In genomic region chr8:116200459-116200999, GRCm38 (mm10) we compare ENCODE assay signal across 32 mouse cellular contexts.
DNase-seq lines count a peak whose midpoint lies in the region; ATAC-seq and TF ChIP-seq lines count a peak whose summit lies in the region.
"Had no signal": no experiment of that assay in that cellular context is flagged by ENCODE, and none has a peak within 500 bp of the region (broad histone marks: within the 10 kb centered on the region; RNA-seq: fewer than 3 reads in every experiment).

No protein-coding gene starts in this region.

- H3K4me3 ChIP-seq in forebrain, embryonic 10.5 days: no peak overlapping the region
- no peak overlapping the region for H3K4me3 ChIP-seq in forebrain, embryonic 16.5 days (replicated peaks; ENCODE audit: low read length)
- H3K4me3 ChIP-seq in embryonic facial prominence, embryonic 13.5 days: no peak overlapping the region
- H3K4me3 ChIP-seq in limb, embryonic 12.5 days (replicated peaks): no peak overlapping the region
- H3K4me3 ChIP-seq in intestine, postnatal 0 days (ENCODE audit: low read depth, low read length): no peak overlapping the region
- no peak overlapping the region for H3K4me3 ChIP-seq in midbrain, embryonic 15.5 days
- H3K4me3 ChIP-seq: gastrocnemius, adult 2 months; hindbrain, embryonic 10.5 days; hindbrain, embryonic 15.5 days; liver, embryonic 13.5 days; midbrain, embryonic 10.5 days; myocyte; neural tube, embryonic 12.5 days had no signal

- H3K27me3 ChIP-seq in forebrain, embryonic 10.5 days (ENCODE audit: poor library complexity, severe bottlenecking): peaks cover 60% of the 10 kb centered on the region
- no peaks in the 10 kb centered on the region for H3K27me3 ChIP-seq in forebrain, embryonic 16.5 days (replicated peaks; ENCODE audit: control insufficient read depth, insufficient read depth, low read length)
- H3K27me3 ChIP-seq in embryonic facial prominence, embryonic 13.5 days: no peaks in the 10 kb centered on the region
- H3K27me3 ChIP-seq in limb, embryonic 12.5 days: peaks cover 9% of the 10 kb centered on the region
- no peaks in the 10 kb centered on the region for H3K27me3 ChIP-seq in intestine, postnatal 0 days (replicated peaks; ENCODE audit: control insufficient read depth, insufficient read depth, low read length)
- no peaks in the 10 kb centered on the region for H3K27me3 ChIP-seq in midbrain, embryonic 15.5 days (replicated peaks)
- H3K27me3 ChIP-seq: hindbrain, embryonic 15.5 days; liver, embryonic 13.5 days; neural tube, embryonic 12.5 days had no signal

- peaks cover 24% of the 10 kb centered on the region for H3K4me1 ChIP-seq in forebrain, embryonic 10.5 days
- peaks cover 6% of the 10 kb centered on the region; the same call in 1 of the 2 replicates for H3K4me1 ChIP-seq in forebrain, embryonic 16.5 days (replicated peaks; ENCODE audit: control insufficient read depth, insufficient read depth, low read length)
- peaks cover 13% of the 10 kb centered on the region for H3K4me1 ChIP-seq in embryonic facial prominence, embryonic 13.5 days
- H3K4me1 ChIP-seq in limb, embryonic 12.5 days (replicated peaks): peaks cover 53% of the 10 kb centered on the region
- H3K4me1 ChIP-seq in intestine, postnatal 0 days (replicated peaks; ENCODE audit: control insufficient read depth, insufficient read depth, low read length): no peaks in the 10 kb centered on the region
- peaks cover 8% of the 10 kb centered on the region for H3K4me1 ChIP-seq in midbrain, embryonic 15.5 days
- H3K4me1 ChIP-seq: liver, embryonic 13.5 days; neural tube, embryonic 12.5 days had no signal

- TF ChIP-seq CTCF in brain, embryonic 14.5 days (IDR thresholded peaks at IDR 0.05; ENCODE audit: borderline replicate concordance, extremely low read depth, insufficient read depth, insufficient read length): no peak
- TF ChIP-seq CTCF in intestine, postnatal 0 days (IDR thresholded peaks at IDR 0.05; ENCODE audit: low read depth): no peak

- no peak overlapping the region for H3K4me2 ChIP-seq in forebrain, embryonic 16.5 days (ENCODE audit: low read length)
- no peak overlapping the region for H3K4me2 ChIP-seq in embryonic facial prominence, embryonic 13.5 days
- H3K4me2 ChIP-seq in limb, embryonic 12.5 days: no peak overlapping the region
- no peak overlapping the region for H3K4me2 ChIP-seq in intestine, postnatal 0 days (replicated peaks; ENCODE audit: low read depth)
- H3K4me2 ChIP-seq in midbrain, embryonic 15.5 days: no peak overlapping the region
- H3K4me2 ChIP-seq: hindbrain, embryonic 15.5 days; liver, embryonic 13.5 days; neural tube, embryonic 12.5 days had no signal

- H3K36me3 ChIP-seq in forebrain, embryonic 10.5 days (replicated peaks): no peaks in the 10 kb centered on the region
- no peaks in the 10 kb centered on the region for H3K36me3 ChIP-seq in forebrain, embryonic 16.5 days (ENCODE audit: control insufficient read depth, insufficient read depth)
- H3K36me3 ChIP-seq in embryonic facial prominence, embryonic 13.5 days: no peaks in the 10 kb centered on the region
- no peaks in the 10 kb centered on the region for H3K36me3 ChIP-seq in limb, embryonic 12.5 days
- no peaks in the 10 kb centered on the region for H3K36me3 ChIP-seq in intestine, postnatal 0 days (ENCODE audit: control insufficient read depth, insufficient read depth)
- no peaks in the 10 kb centered on the region for H3K36me3 ChIP-seq in midbrain, embryonic 15.5 days (replicated peaks)
- H3K36me3 ChIP-seq: hindbrain, embryonic 10.5 days; hindbrain, embryonic 15.5 days; liver, embryonic 13.5 days; midbrain, embryonic 10.5 days; neural tube, embryonic 12.5 days had no signal

- TF ChIP-seq POLR2A in brain, embryonic 14.5 days (IDR thresholded peaks at IDR 0.05; ENCODE audit: borderline replicate concordance, extremely low read depth, insufficient read depth, insufficient read length, poor library complexity, severe bottlenecking): no peak

- peaks cover under 1% of the 10 kb centered on the region; the same call in 1 of the 2 replicates for H3K9me3 ChIP-seq in forebrain, embryonic 10.5 days
- H3K9me3 ChIP-seq in forebrain, embryonic 16.5 days (ENCODE audit: control insufficient read depth, low read length): 0 out of 2 replicates have a peak, but pooled peaks cover under 1% of the 10 kb centered on the region
- H3K9me3 ChIP-seq in embryonic facial prominence, embryonic 13.5 days: no peaks in the 10 kb centered on the region
- H3K9me3 ChIP-seq in limb, embryonic 12.5 days: no peaks in the 10 kb centered on the region
- no peaks in the 10 kb centered on the region for H3K9me3 ChIP-seq in intestine, postnatal 0 days (ENCODE audit: control insufficient read depth)
- no peaks in the 10 kb centered on the region for H3K9me3 ChIP-seq in midbrain, embryonic 15.5 days
- H3K9me3 ChIP-seq: hindbrain, embryonic 10.5 days; hindbrain, embryonic 15.5 days; liver, embryonic 13.5 days; midbrain, embryonic 10.5 days; neural tube, embryonic 12.5 days had no signal

- no peak overlapping the region for H3K9ac ChIP-seq in forebrain, embryonic 16.5 days (replicated peaks; ENCODE audit: low read depth, low read length)
- no peak overlapping the region for H3K9ac ChIP-seq in embryonic facial prominence, embryonic 13.5 days
- H3K9ac ChIP-seq in limb, embryonic 12.5 days (replicated peaks): no peak overlapping the region
- H3K9ac ChIP-seq in intestine, postnatal 0 days (ENCODE audit: low read depth, low read length): no peak overlapping the region
- H3K9ac ChIP-seq in midbrain, embryonic 15.5 days: no peak overlapping the region
- H3K9ac ChIP-seq: hindbrain, embryonic 15.5 days; liver, embryonic 13.5 days; neural tube, embryonic 12.5 days had no signal

- no peak for ATAC-seq in forebrain, embryonic 16.5 days
- ATAC-seq in embryonic facial prominence, embryonic 13.5 days (ENCODE audit: insufficient number of reproducible peaks, insufficient read depth, low FRiP score, low TSS enrichment, low read depth): no peak
- peak; percentile 68; the same call in 1 of the 2 replicates for ATAC-seq in limb, embryonic 12.5 days (ENCODE audit: insufficient number of reproducible peaks, insufficient read depth, low FRiP score, low TSS enrichment, low read depth)
- no peak for ATAC-seq in intestine, postnatal 0 days
- ATAC-seq in midbrain, embryonic 15.5 days (replicated peaks): no peak
- ATAC-seq: CD4-positive, CD25-positive, alpha-beta regulatory T cell, adult 4 months; inflammation-experienced regulatory T-cells, adult 6 months; midbrain, embryonic 16.5 days had no signal

- H3K27ac ChIP-seq in forebrain, embryonic 10.5 days: 0 out of 2 replicates have a peak overlapping the region, but pooled peaks have one; percentile 16
- no peak overlapping the region for H3K27ac ChIP-seq in forebrain, embryonic 16.5 days (ENCODE audit: low read length)
- peak overlapping the region; percentile 56 for H3K27ac ChIP-seq in embryonic facial prominence, embryonic 13.5 days
- H3K27ac ChIP-seq in limb, embryonic 12.5 days: peak overlapping the region; percentile 86
- H3K27ac ChIP-seq in intestine, postnatal 0 days (ENCODE audit: low read depth, low read length): no peak overlapping the region
- H3K27ac ChIP-seq in midbrain, embryonic 15.5 days: no peak overlapping the region
- H3K27ac ChIP-seq: gastrocnemius, adult 2 months; hindbrain, embryonic 10.5 days; hindbrain, embryonic 15.5 days; kidney, postnatal 0 days; liver, embryonic 13.5 days; midbrain, embryonic 10.5 days; neural tube, embryonic 12.5 days had no signal

- no peak for DNase-seq in forebrain, embryonic 10.5 days (ENCODE audit: extremely low spot score, low spot score)
- DNase-seq in brain, embryonic 14.5 days (ENCODE audit: low read depth): peak; percentile 68
- no peak for DNase-seq in testis, postnatal 14 days (ENCODE audit: low spot score)
- DNase-seq: adrenal gland, postnatal 14 days; cerebellum, adult 11-12 months; cerebellum, adult 9-11 months; gastrocnemius, adult 2 months; heart, postnatal 14 days; kidney, adult 8-10 months; kidney, postnatal 4 days; layer of hippocampus, postnatal 36 days; left cerebral cortex, postnatal 4 days; liver, embryonic 13.5 days; lung, adult 2 months; lung, postnatal 14 days; right cerebral cortex, adult 18-20 months; spleen, adult 18-20 months; thymus, adult 2 months had no signal

- 88% methylated on average over 11 of the region's 11 CpGs for WGBS in forebrain, embryonic 10.5 days
- 67% methylated on average over 11 of the region's 11 CpGs for WGBS in forebrain, embryonic 16.5 days
- WGBS in embryonic facial prominence, embryonic 13.5 days: 35% methylated on average over 11 of the region's 11 CpGs
- WGBS in limb, embryonic 12.5 days: 22% methylated on average over 11 of the region's 11 CpGs
- WGBS in intestine, postnatal 0 days: 73% methylated on average over 11 of the region's 11 CpGs
- WGBS in midbrain, embryonic 15.5 days: 72% methylated on average over 11 of the region's 11 CpGs

Comparison
In these comparisons a context has a peak if more than half of its experiments do, and no peak if none do; other contexts are left out.
1. H3K27ac ChIP-seq: peak in forebrain, embryonic 10.5 days (single experiment), embryonic facial prominence, embryonic 13.5 days (single experiment) and limb, embryonic 12.5 days (single experiment); none in forebrain, embryonic 16.5 days (single experiment), intestine, postnatal 0 days (single experiment) and midbrain, embryonic 15.5 days (single experiment).